Mouse (Mus musculus) neutrophil, adult 83 days (primary cell): Measurements from ENCODE around the gene Tbc1d2b. TPM values are rescaled to one million over a fixed set of nuclear protein-coding genes. Genes with fewer than 3 reads are reported as not detected.

ENCODE experiments used
- total RNA-seq, 2 experiments: library from RNA; stranded (reverse); gene quantifications; one replicate each; pipeline ENCODE4 v1.2.4; 2023

Tbc1d2b gene
- total RNA-seq, result 10 to 100 TPM; 66.6 to 83.6 TPM

GRCm38 (mm10) chr9:90270193-90270943 is at the start of gene Tbc1d2b:
Gene Tbc1d2b (minus strand): TSS chr9:90270804.

GRCm38 (mm10) chr9:90162926-90163748 is 107.5 kb downstream of the Tbc1d2b start, which contains the start of gene Adamts7:
Gene Adamts7 (plus strand): TSS chr9:90163069.

Other genes starting within 250 kb of the Tbc1d2b start
- 100 to 1,000 TPM; 310 to 328 TPM for gene Ctsh, start 216.7 kb downstream of the Tbc1d2b start, total RNA-seq
- 100 to 1,000 TPM; 202 to 220 TPM for gene Morf4l1, start 156.0 kb downstream of the Tbc1d2b start, total RNA-seq
- 1 to 10 TPM; 2.6 to 3.2 TPM for gene Adamts7, start 107.7 kb downstream of the Tbc1d2b start, total RNA-seq